Mouse (Mus musculus): ENCODE data around the gene Mfsd11.

DNA sequence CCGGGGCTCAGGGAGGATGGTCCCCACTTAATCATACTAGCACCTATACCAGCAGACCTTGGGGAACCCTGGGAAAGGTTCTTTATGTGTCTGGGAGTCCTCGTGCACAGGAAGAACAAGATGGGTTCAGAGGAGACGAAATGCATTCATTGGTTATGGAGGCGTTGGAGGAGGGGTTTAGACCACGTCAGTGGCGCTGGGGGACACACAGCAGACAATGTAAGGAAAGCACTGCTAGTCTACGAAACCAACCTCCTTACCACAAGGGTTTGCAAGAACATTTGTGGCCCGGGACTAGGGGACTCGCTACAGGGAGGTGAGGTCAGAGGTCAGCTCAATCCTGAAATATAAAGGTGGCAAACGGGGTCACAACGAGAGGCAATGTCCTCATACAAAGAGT, 41.7 kb upstream of the Mfsd11 start:
- TF ChIP-seq CTCF (IDR thresholded peaks at IDR 0.05; ENCODE audit: low read depth) (no peak), EP300 (IDR thresholded peaks at IDR 0.05; ENCODE audit: low read depth) (no peak)

Data from liver, postnatal 0 days (tissue).